Mouse (Mus musculus) kidney, adult 2 months (tissue): ENCODE data around the gene Txndc11. TPM values are rescaled to one million over a fixed set of nuclear protein-coding genes. Genes with fewer than 3 reads are reported as not detected.

Experiments
- DNase-seq: peaks from one replicate; pipeline ENCODE4 v3.0.0; 2021
- H3K27ac ChIP-seq: fragments of 200-500 bp; 2 replicates; pipeline ENCODE4 v1.5.1; 2012; ENCODE audit warnings: low read depth, low read length, control low read depth, inconsistent platforms; ENCODE audit not compliant: insufficient read depth
- H3K27me3 ChIP-seq: fragments of 200-500 bp; replicated peaks from 2 replicates; pipeline ENCODE4 v1.6.1; 2012; ENCODE audit warnings: mild to moderate bottlenecking, moderate library complexity, low read length, inconsistent platforms; ENCODE audit not compliant: control insufficient read depth, insufficient read depth
- H3K36me3 ChIP-seq: fragments of 200-500 bp; 2 replicates; pipeline ENCODE4 v1.6.1; 2012; ENCODE audit warnings: mild to moderate bottlenecking, moderate library complexity, low read length, inconsistent platforms; ENCODE audit not compliant: control insufficient read depth, insufficient read depth
- H3K4me1 ChIP-seq: fragments of 200-500 bp; 2 replicates; pipeline ENCODE4 v1.6.1; 2011; ENCODE audit warnings: low read length; ENCODE audit not compliant: control insufficient read depth, insufficient read depth
- H3K4me3 ChIP-seq: fragments of 200-500 bp; 2 replicates; pipeline ENCODE4 v1.5.1; 2011; ENCODE audit warnings: mild to moderate bottlenecking, low read depth, low read length, control low read depth; ENCODE audit not compliant: insufficient read depth
- CTCF ChIP-seq: fragments of 200-500 bp; conservative IDR thresholded peaks from 2 replicates; pipeline ENCODE4 v1.5.1; 2011; ENCODE audit warnings: low read depth, mild to moderate bottlenecking, control low read depth, low read length, moderate library complexity, mixed read lengths; ENCODE audit not compliant: insufficient read depth, insufficient read length
- POLR2A ChIP-seq: fragments of 200-500 bp; IDR thresholded peaks from one replicate; pipeline ENCODE4 v1.6.1; 2011; ENCODE audit warnings: low read depth, low read length, control low read depth
- WGBS: fragments of 180-500 bp; shearing (Covaris S2); methylation state at CpG from one replicate; pipeline ENCODE4 v1.1.7; 2018; 5-methylcytosine and 5-hydroxymethylcytosine counted together
- polyA plus RNA-seq: library from polyadenylated mRNA; depleted of rRNA; stranded (reverse); fragments of >200 nt; gene quantifications from 2 replicates; pipeline ENCODE4 v1.2.3, GENCODE M21; 2012

The Txndc11 gene
- polyA plus RNA-seq, 1 experiment = 26.7 TPM

- peak; percentile 30 for DNase-seq
- H3K4me3 ChIP-seq = peak overlapping the region; percentile 69
- TF ChIP-seq POLR2A = no peak
- TF ChIP-seq CTCF = no peak
- 1% methylated on average over 34 of the region's 34 CpGs for WGBS
- H3K27ac ChIP-seq = peak overlapping the region; percentile 92
- H3K4me1 ChIP-seq = peaks cover 10% of the 10 kb centered on the region; the same call in 1 of the 2 replicates
- no peaks in the 10 kb centered on the region for H3K27me3 ChIP-seq
- H3K36me3 ChIP-seq = 0 out of 2 replicates have a peak, but pooled peaks cover 2% of the 10 kb centered on the region
Measured at GRCm38 (mm10) chr16:11133476-11134347, 738 bp downstream of the Txndc11 start.

GRCm38 (mm10) chr16:11132839-11133238 is 1.6 kb downstream of the Txndc11 start:
- DNase-seq = peak; percentile 34
- TF ChIP-seq POLR2A = no peak
- TF ChIP-seq CTCF = no peak
- H3K27me3 ChIP-seq = no peaks in the 10 kb centered on the region

GRCm38 (mm10) chr16:11128301-11128700 is 6.1 kb downstream of the Txndc11 start:
- TF ChIP-seq CTCF = no peak
- no peak for TF ChIP-seq POLR2A
- Histone ChIP-seq H3K27ac (no peak overlapping the region), H3K4me3 (no peak overlapping the region), H3K4me1 (peaks cover 11% of the 10 kb centered on the region; the same call in 1 of the 2 replicates), H3K27me3 (no peaks in the 10 kb centered on the region), H3K36me3 (peaks cover 2% of the 10 kb centered on the region)
- peak; percentile 66 for DNase-seq
- 54% methylated on average over 11 of the region's 11 CpGs for WGBS

More at GRCm38 (mm10) chr16:11132839-11133238, 1.6 kb downstream of the Txndc11 start:
- H3K4me3 ChIP-seq = peak overlapping the region; percentile 69; the same call in 1 of the 2 replicates
- 7% methylated on average over 2 of the region's 2 CpGs for WGBS
- H3K27ac ChIP-seq = no peak overlapping the region
- H3K36me3 ChIP-seq = 0 out of 2 replicates have a peak, but pooled peaks cover 2% of the 10 kb centered on the region
- H3K4me1 ChIP-seq = peaks cover 11% of the 10 kb centered on the region; the same call in 1 of the 2 replicates

- TF ChIP-seq CTCF (no peak), POLR2A (no peak)
- Histone ChIP-seq H3K4me1 (peaks cover 3% of the 10 kb centered on the region; the same call in 1 of the 2 replicates), H3K27ac (no peak overlapping the region), H3K27me3 (no peaks in the 10 kb centered on the region), H3K4me3 (no peak overlapping the region), H3K36me3 (peaks cover 4% of the 10 kb centered on the region)
- WGBS = 78% methylated on average over 2 of the region's 2 CpGs
- DNase-seq = no peak
Measured at GRCm38 (mm10) chr16:11125371-11125770, 9.1 kb downstream of the Txndc11 start.

- no peaks in the 10 kb centered on the region for H3K27me3 ChIP-seq
- 79% methylated on average over 1 of the region's 1 CpGs for WGBS
- no peak overlapping the region for H3K27ac ChIP-seq
- H3K4me1 ChIP-seq = peaks cover 3% of the 10 kb centered on the region; the same call in 1 of the 2 replicates
- peaks cover 4% of the 10 kb centered on the region for H3K36me3 ChIP-seq
- no peak for DNase-seq
- TF ChIP-seq POLR2A (no peak), CTCF (no peak)
- no peak overlapping the region for H3K4me3 ChIP-seq
Measured at GRCm38 (mm10) chr16:11124110-11124509, 10.3 kb downstream of the Txndc11 start.

GRCm38 (mm10) chr16:11122625-11123024 is 11.8 kb downstream of the Txndc11 start:
- DNase-seq = no peak
- H3K4me1 ChIP-seq = no peaks in the 10 kb centered on the region
- 92% methylated on average over 2 of the region's 2 CpGs for WGBS
- no peaks in the 10 kb centered on the region for H3K27me3 ChIP-seq
- TF ChIP-seq CTCF = no peak
- TF ChIP-seq POLR2A = no peak
- H3K27ac ChIP-seq = no peak overlapping the region
- H3K36me3 ChIP-seq = peaks cover 4% of the 10 kb centered on the region
- no peak overlapping the region for H3K4me3 ChIP-seq

- 59% methylated on average over 4 of the region's 4 CpGs for WGBS
- no peak for TF ChIP-seq POLR2A
- 0 out of 2 replicates have a peak, but pooled peaks have one; percentile 15 for TF ChIP-seq CTCF
- Histone ChIP-seq H3K36me3 (peaks cover 1% of the 10 kb centered on the region), H3K4me3 (no peak overlapping the region), H3K27ac (no peak overlapping the region), H3K4me1 (no peaks in the 10 kb centered on the region), H3K27me3 (no peaks in the 10 kb centered on the region)
- DNase-seq = peak; percentile 32
Measured at GRCm38 (mm10) chr16:11109198-11109740, 25.2 kb downstream of the Txndc11 start.
